In the genomic region with DNA sequence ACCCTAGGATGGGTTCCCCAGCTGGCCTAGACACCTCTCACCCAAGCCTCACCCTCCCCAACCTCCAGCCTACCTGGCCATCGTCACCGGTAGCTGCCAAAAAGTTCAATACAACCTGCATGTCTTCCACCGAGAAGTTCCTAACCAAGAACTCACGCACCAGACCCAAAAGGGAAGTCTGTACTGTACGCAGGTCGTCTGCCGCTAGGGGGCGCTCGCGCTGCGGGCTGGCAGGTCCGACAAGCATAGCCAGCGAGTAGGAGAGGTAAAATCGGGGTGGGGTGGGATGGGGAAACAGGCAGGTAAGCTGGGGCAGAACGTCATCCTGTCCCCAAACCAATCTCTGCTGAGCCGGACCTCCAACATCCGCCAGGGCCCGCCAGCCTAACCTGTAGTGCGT, we compare ENCODE assay signal across 8 mouse cellular contexts. TPM values are rescaled to one million over a fixed set of nuclear protein-coding genes. Genes with fewer than 3 reads are reported as not detected.
A peak's percentile ranks its signal among the peaks of the same experiment; 100 is the strongest.
DNase-seq lines count a peak whose midpoint lies in the region; ATAC-seq and TF ChIP-seq lines count a peak whose summit lies in the region.

No protein-coding gene starts in this region.

- H3K9ac ChIP-seq in heart, postnatal 0 days (replicated peaks; ENCODE audit: low read depth, low read length) = no peak overlapping the region

- TF ChIP-seq EP300 in heart, postnatal 0 days (IDR thresholded peaks at IDR 0.05; ENCODE audit: low read depth) = no peak

- no peak for TF ChIP-seq POLR2A in brain, embryonic 14.5 days (IDR thresholded peaks at IDR 0.05; ENCODE audit: borderline replicate concordance, extremely low read depth, insufficient read depth, insufficient read length, poor library complexity, severe bottlenecking)

- no peak overlapping the region for H3K27ac ChIP-seq in heart, postnatal 0 days (ENCODE audit: low read depth)

- peak; percentile 48 for ATAC-seq in erythroblast, adult 5-6 weeks (replicated peaks; ENCODE audit: low FRiP score, poor library complexity, severe bottlenecking)
- ATAC-seq in heart, postnatal 0 days (ENCODE audit: insufficient read depth, low read depth) = peak; percentile 27; the same call in 1 of the 2 replicates

- TF ChIP-seq CTCF in brain, embryonic 14.5 days (IDR thresholded peaks at IDR 0.05; ENCODE audit: borderline replicate concordance, extremely low read depth, insufficient read depth, insufficient read length) = peak; percentile 99
- TF ChIP-seq CTCF in heart, postnatal 0 days (IDR thresholded peaks at IDR 0.05; ENCODE audit: low read depth) = peak; percentile 97

- H3K4me1 ChIP-seq in heart, postnatal 0 days (ENCODE audit: control insufficient read depth, insufficient read depth) = no peaks in the 10 kb centered on the region

- no peaks in the 10 kb centered on the region for H3K9me3 ChIP-seq in heart, postnatal 0 days (replicated peaks; ENCODE audit: control insufficient read depth, low read length)

- peaks cover 73% of the 10 kb centered on the region for H3K36me3 ChIP-seq in heart, postnatal 0 days (replicated peaks; ENCODE audit: control insufficient read depth, insufficient read depth, low read length)

- H3K4me2 ChIP-seq in heart, postnatal 0 days (ENCODE audit: low read depth, low read length) = no peak overlapping the region

- H3K27me3 ChIP-seq in heart, postnatal 0 days (ENCODE audit: control insufficient read depth, insufficient read depth, low read length) = 0 out of 2 replicates have a peak, but pooled peaks cover 4% of the 10 kb centered on the region

- no peak overlapping the region for H3K4me3 ChIP-seq in heart, postnatal 0 days (ENCODE audit: low read depth, low read length)

- 13% methylated on average over 19 of the region's 19 CpGs for WGBS in heart, postnatal 0 days

- DNase-seq in MEL-GATA-1-ER (ENCODE audit: extremely low read depth, low read depth) = peak; percentile 39
- DNase-seq in brain, embryonic 14.5 days (ENCODE audit: low read depth) = peak; percentile 85
- peak; percentile 58 for DNase-seq in heart, postnatal 0 days (ENCODE audit: low spot score)
- peak; percentile 71 for DNase-seq in layer of hippocampus, adult 9-10 months (ENCODE audit: low spot score)
- peak; percentile 95 for DNase-seq in lung, postnatal 36 days
- DNase-seq in right cerebral cortex, postnatal 25 days = peak; percentile 82
- DNase-seq in urinary bladder, postnatal 36 days (ENCODE audit: low spot score in 2 of 2) = peak; percentile 82 to 86

RNA-seq across cellular contexts. Expression of a gene that starts 11.0 kb away (rescaled TPM):
- polyA plus RNA-seq in brain, embryonic 14.5 days (2012; rRNA removed) = 25.1 and 33.9 TPM in 2 replicates
- total RNA-seq in erythroblast, adult 5-6 weeks (2015; ENCODE audit: low replicate concordance) = 2.3 and 2.9 TPM in 2 replicates
- total RNA-seq in erythroblast, adult 5-6 weeks (2017; ENCODE audit: low replicate concordance) = 1.1 TPM in 1 of 2 replicates, not detected in the other
- total RNA-seq in heart, postnatal 0 days (2014; rRNA removed; ENCODE audit: low replicate concordance) = 7.9 and 22.8 TPM in 2 replicates
- 10.4 and 11.5 TPM in 2 replicates for polyA plus RNA-seq in heart, postnatal 0 days (2015; fragmentation: Nextera tagmentation; extraction: Ambion mirVana)

RNA-seq across cellular contexts. Expression of a gene that starts 18.7 kb away (rescaled TPM):
- polyA plus RNA-seq in brain, embryonic 14.5 days (2012; rRNA removed) = 11.8 and 15.5 TPM in 2 replicates
- total RNA-seq in erythroblast, adult 5-6 weeks (2015; ENCODE audit: low replicate concordance) = 6.9 and 15.6 TPM in 2 replicates
- 12.0 and 12.4 TPM in 2 replicates for total RNA-seq in erythroblast, adult 5-6 weeks (2017; ENCODE audit: low replicate concordance)
- total RNA-seq in heart, postnatal 0 days (2014; rRNA removed; ENCODE audit: low replicate concordance) = 11.5 and 12.9 TPM in 2 replicates
- 1.2 and 1.6 TPM in 2 replicates for polyA plus RNA-seq in heart, postnatal 0 days (2015; fragmentation: Nextera tagmentation; extraction: Ambion mirVana)

RNA-seq across cellular contexts. Expression of a gene that starts 21.1 kb away (rescaled TPM):
- 76.0 and 103 TPM in 2 replicates for polyA plus RNA-seq in brain, embryonic 14.5 days (2012; rRNA removed)
- 14.0 and 58.5 TPM in 2 replicates for total RNA-seq in erythroblast, adult 5-6 weeks (2015; ENCODE audit: low replicate concordance)
- 20.8 and 29.3 TPM in 2 replicates for total RNA-seq in erythroblast, adult 5-6 weeks (2017; ENCODE audit: low replicate concordance)
- 52.9 and 95.9 TPM in 2 replicates for total RNA-seq in heart, postnatal 0 days (2014; rRNA removed; ENCODE audit: low replicate concordance)
- polyA plus RNA-seq in heart, postnatal 0 days (2015; fragmentation: Nextera tagmentation; extraction: Ambion mirVana) = 134 and 143 TPM in 2 replicates

Comparison
In these comparisons a context has a peak if more than half of its experiments do, and no peak if none do; other contexts are left out.
1. DNase-seq: peak in every context shown above with its lines; median percentile 95 in lung, postnatal 36 days; 85 in brain, embryonic 14.5 days; 84 in urinary bladder, postnatal 36 days; 82 in right cerebral cortex, postnatal 25 days; 71 in layer of hippocampus, adult 9-10 months; 58 in heart, postnatal 0 days; 39 in MEL-GATA-1-ER.